Mouse (Mus musculus) embryonic facial prominence, embryonic 11.5 days (tissue): ENCODE data around the gene Anp32e. TPM values are rescaled to one million over a fixed set of nuclear protein-coding genes. Genes with fewer than 3 reads are reported as not detected.
"Not testable (repeated sequence)": the region's sequence is repeated elsewhere in the genome, so short reads cannot be mapped to it uniquely, and the experiment has no call there.

Experiments used
- ATAC-seq: fragments of 200-750 bp; cut with Nextera tagmentation; replicated peaks from 2 replicates; pipeline ENCODE4 v1.8.0; 2017; ENCODE audit warnings: low read depth; ENCODE audit not compliant: insufficient number of reproducible peaks, low FRiP score, low TSS enrichment
- DNase-seq: peaks from one replicate; pipeline ENCODE4 v3.0.0-alpha.2; 2015; ENCODE audit warnings: low spot score
- H3K27ac ChIP-seq: fragments of 300-500 bp; sonication (generic); replicated peaks from 2 replicates; pipeline ENCODE4 v1.5.1; 2014; ENCODE audit warnings: mild to moderate bottlenecking, low read depth, low read length, control low read depth
- H3K27me3 ChIP-seq: fragments of 300-500 bp; sonication (generic); 2 replicates; pipeline ENCODE4 v1.6.1; 2014; ENCODE audit warnings: mild to moderate bottlenecking, low read length, moderate library complexity, mixed read lengths; ENCODE audit not compliant: control insufficient read depth, insufficient read depth
- H3K36me3 ChIP-seq: fragments of 300-500 bp; sonication (generic); replicated peaks from 2 replicates; pipeline ENCODE4 v1.6.1; 2014; ENCODE audit warnings: low read depth, mild to moderate bottlenecking, low read length, moderate library complexity, mixed read lengths; ENCODE audit not compliant: control insufficient read depth, insufficient read depth
- H3K4me1 ChIP-seq: fragments of 300-500 bp; sonication (generic); 2 replicates; pipeline ENCODE4 v1.6.1; 2014; ENCODE audit warnings: low read length, mixed read lengths; ENCODE audit not compliant: control insufficient read depth, insufficient read depth
- H3K4me2 ChIP-seq: fragments of 300-500 bp; sonication (generic); 2 replicates; pipeline ENCODE4 v1.6.1; 2014; ENCODE audit warnings: low read depth, mild to moderate bottlenecking, control low read depth, low read length, moderate library complexity
- H3K4me3 ChIP-seq: fragments of 300-500 bp; sonication (generic); 2 replicates; pipeline ENCODE4 v1.5.1; 2014; ENCODE audit warnings: low read depth, low read length, control low read depth
- H3K9ac ChIP-seq: fragments of 300-500 bp; sonication (generic); replicated peaks from 2 replicates; pipeline ENCODE4 v1.6.1; 2014; ENCODE audit warnings: mild to moderate bottlenecking, control low read depth, low read length
- H3K9me3 ChIP-seq: fragments of 300-500 bp; sonication (generic); replicated peaks from 2 replicates; pipeline ENCODE4 v1.6.1; 2016; ENCODE audit warnings: mild to moderate bottlenecking, low read length, inconsistent platforms, mixed read lengths; ENCODE audit not compliant: control insufficient read depth
- WGBS: fragments of 180-500 bp; shearing (Covaris S2); extraction: QIAGEN DNeasy Blood & Tissue Kit; methylation state at CpG from one replicate; pipeline ENCODE4 v1.1.7; 2014; 5-methylcytosine and 5-hydroxymethylcytosine counted together
- polyA plus RNA-seq: library from polyadenylated mRNA; unstranded; fragments of >200 nt; fragmentation: Nextera tagmentation; extraction: Ambion mirVana; gene quantifications from 2 replicates; pipeline ENCODE4 v1.2.1, GENCODE M21; 2014

Anp32e gene
- polyA plus RNA-seq, 1 experiment from 2014 or later = 128 TPM

GRCm38 (mm10) chr3:95962182-95962581 is 33.1 kb downstream of the Anp32e start:
- not testable (repeated sequence) for H3K4me3 ChIP-seq, H3K27me3 ChIP-seq, H3K27ac ChIP-seq, DNase-seq, ATAC-seq, H3K4me1 ChIP-seq, H3K9ac ChIP-seq, H3K4me2 ChIP-seq, H3K36me3 ChIP-seq, H3K9me3 ChIP-seq
- 80% methylated on average over 8 of the region's 8 CpGs for WGBS

GRCm38 (mm10) chr3:95963230-95963629 is 34.2 kb downstream of the Anp32e start:
- no peaks in the 10 kb centered on the region for H3K27me3 ChIP-seq
- no peak overlapping the region for H3K9ac ChIP-seq
- H3K9me3 ChIP-seq = no peaks in the 10 kb centered on the region
- DNase-seq (no peak), ATAC-seq (no peak)
- H3K36me3 ChIP-seq = no peaks in the 10 kb centered on the region
- H3K4me1 ChIP-seq = no peaks in the 10 kb centered on the region
- H3K27ac ChIP-seq = no peak overlapping the region
- H3K4me2 ChIP-seq = no peak overlapping the region
- no peak overlapping the region for H3K4me3 ChIP-seq
- 8% methylated on average over 2 of the region's 2 CpGs for WGBS

GRCm38 (mm10) chr3:95963681-95964080 is 34.6 kb downstream of the Anp32e start:
- DNase-seq (peak; percentile 25), ATAC-seq (no peak)
- H3K9ac ChIP-seq = no peak overlapping the region
- no peaks in the 10 kb centered on the region for H3K9me3 ChIP-seq
- H3K4me3 ChIP-seq = no peak overlapping the region
- H3K36me3 ChIP-seq = no peaks in the 10 kb centered on the region
- no peaks in the 10 kb centered on the region for H3K27me3 ChIP-seq
- WGBS = 46% methylated on average over 4 of the region's 4 CpGs
- H3K4me2 ChIP-seq = no peak overlapping the region
- H3K27ac ChIP-seq = no peak overlapping the region
- H3K4me1 ChIP-seq = no peaks in the 10 kb centered on the region

DNA sequence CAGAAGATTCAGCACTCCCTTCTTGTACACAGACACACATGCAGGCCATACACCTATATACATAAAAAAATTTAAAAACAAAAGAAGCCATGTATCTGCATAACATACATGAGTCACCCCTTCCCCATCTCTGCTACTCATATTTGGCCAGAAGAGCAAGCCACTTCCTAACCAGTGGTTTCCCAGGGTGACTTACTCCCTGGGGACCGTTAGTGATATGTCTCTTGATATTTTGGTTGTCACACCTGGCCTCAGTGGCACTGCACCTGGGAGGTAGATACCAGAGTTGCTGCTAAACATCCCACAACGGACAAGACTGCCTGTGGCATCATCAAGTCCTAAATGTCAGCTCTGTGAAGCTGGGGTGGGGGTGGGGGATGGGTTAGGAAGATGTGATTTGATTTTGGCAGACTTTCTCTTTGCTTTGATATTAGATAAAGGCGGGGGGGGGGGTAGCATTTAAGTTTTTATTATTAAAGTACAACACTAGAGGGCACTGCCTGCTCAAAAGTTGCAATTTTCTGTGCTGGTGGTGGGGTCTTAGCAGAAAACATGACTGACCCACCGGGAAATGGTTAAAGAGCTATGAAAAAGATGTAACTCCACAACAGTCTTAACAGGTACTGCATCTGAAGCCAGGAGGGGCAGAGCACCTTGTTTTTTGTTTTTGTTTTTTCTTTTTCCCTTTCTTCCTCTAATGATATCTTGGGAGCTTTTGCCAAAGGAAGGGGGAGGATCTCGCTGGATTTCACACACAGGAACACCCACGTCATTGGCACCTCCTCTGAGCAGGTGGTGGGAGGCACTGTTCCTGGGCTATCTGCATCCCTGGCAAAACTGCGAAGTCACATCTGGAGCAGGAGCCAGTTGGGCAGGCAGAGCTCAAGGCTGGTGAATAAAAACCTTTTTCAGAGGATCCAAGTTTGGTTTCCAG is 36.7 kb downstream of the Anp32e start:
- no peaks in the 10 kb centered on the region for H3K4me1 ChIP-seq
- H3K9ac ChIP-seq = no peak overlapping the region
- no peak for ATAC-seq
- peak; percentile 69 for DNase-seq
- H3K27ac ChIP-seq = no peak overlapping the region
- H3K9me3 ChIP-seq = no peaks in the 10 kb centered on the region
- H3K4me2 ChIP-seq = no peak overlapping the region
- H3K4me3 ChIP-seq = no peak overlapping the region
- 11% methylated on average over 7 of the region's 7 CpGs for WGBS
- H3K36me3 ChIP-seq = no peaks in the 10 kb centered on the region
- H3K27me3 ChIP-seq = no peaks in the 10 kb centered on the region

DNA sequence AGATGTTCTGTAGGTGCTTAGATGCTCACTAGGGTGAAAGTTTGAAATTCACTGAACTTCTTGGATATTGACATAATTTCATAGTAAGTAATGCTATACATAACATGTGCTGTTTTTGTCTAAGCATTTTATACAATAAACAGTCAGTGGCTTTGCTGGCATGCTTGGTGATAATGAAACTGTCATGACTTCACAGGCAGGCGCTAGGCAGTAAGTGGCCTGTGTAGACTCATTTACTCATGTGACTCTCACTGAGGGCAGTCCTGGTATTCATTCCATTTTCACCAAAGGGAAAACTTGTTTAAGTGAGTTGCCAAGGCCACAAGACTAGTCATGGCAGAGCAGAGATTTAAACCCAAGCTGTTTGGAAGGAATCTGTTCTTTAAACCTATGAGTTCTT is 40.2 kb downstream of the Anp32e start:
- Histone ChIP-seq H3K27me3 (no peaks in the 10 kb centered on the region), H3K27ac (no peak overlapping the region), H3K4me3 (no peak overlapping the region), H3K9me3 (no peaks in the 10 kb centered on the region), H3K4me2 (no peak overlapping the region), H3K4me1 (no peaks in the 10 kb centered on the region), H3K9ac (no peak overlapping the region), H3K36me3 (no peaks in the 10 kb centered on the region)
- ATAC-seq (no peak), DNase-seq (no peak)
- 82% methylated on average over 1 of the region's 1 CpGs for WGBS

DNA sequence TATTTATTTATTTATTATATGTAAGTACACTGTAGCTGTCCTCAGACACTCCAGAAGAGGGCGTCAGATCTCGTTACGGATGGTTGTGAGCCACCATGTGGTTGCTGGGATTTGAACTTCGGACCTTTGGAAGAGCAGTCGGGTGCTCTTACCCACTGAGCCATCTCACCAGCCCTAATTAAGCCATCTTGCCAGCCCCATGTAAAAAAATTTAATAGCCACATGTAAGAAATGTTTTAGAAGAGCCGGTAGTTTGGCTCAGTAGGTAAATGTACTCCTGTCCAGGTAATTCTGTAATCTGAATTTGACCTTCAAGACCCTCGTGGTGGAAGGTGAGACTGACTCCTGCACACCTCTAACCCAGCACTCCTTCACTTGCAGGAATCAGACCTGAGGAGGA is 41.6 kb downstream of the Anp32e start:
- H3K36me3 ChIP-seq, H3K27ac ChIP-seq, H3K4me3 ChIP-seq, H3K9ac ChIP-seq, H3K27me3 ChIP-seq, H3K4me1 ChIP-seq, ATAC-seq, DNase-seq, H3K9me3 ChIP-seq, H3K4me2 ChIP-seq: not testable (repeated sequence)
- 59% methylated on average over 6 of the region's 7 CpGs for WGBS

- DNase-seq = no peak
- Histone ChIP-seq H3K9me3 (no peaks in the 10 kb centered on the region), H3K27ac (no peak overlapping the region), H3K36me3 (no peaks in the 10 kb centered on the region), H3K9ac (peak overlapping the region; percentile 22; the same call in 1 of the 2 replicates), H3K4me2 (peak overlapping the region; percentile 46), H3K4me3 (no peak overlapping the region), H3K27me3 (no peaks in the 10 kb centered on the region), H3K4me1 (no peaks in the 10 kb centered on the region)
- WGBS = 62% methylated on average over 12 of the region's 12 CpGs
- ATAC-seq = no peak
Measured at GRCm38 (mm10) chr3:95972251-95972872, 43.3 kb downstream of the Anp32e start.
